Mouse (Mus musculus) testis, adult 2 months (tissue): ENCODE results near the gene Gm11639.

Experiments
- CTCF ChIP-seq: fragments of 200-500 bp; IDR thresholded peaks from 2 replicates; pipeline ENCODE4 v1.5.1; 2012; ENCODE audit warnings: low read depth, mild to moderate bottlenecking, inconsistent platforms, low read length, moderate library complexity; ENCODE audit not compliant: control insufficient read depth, insufficient read depth, insufficient replicate concordance
- POLR2A ChIP-seq: fragments of 200-500 bp; IDR thresholded peaks from 2 replicates; pipeline ENCODE4 v1.6.1; 2012; ENCODE audit warnings: low read depth, mild to moderate bottlenecking, inconsistent platforms, low read length, moderate library complexity; ENCODE audit not compliant: control insufficient read depth

DNA sequence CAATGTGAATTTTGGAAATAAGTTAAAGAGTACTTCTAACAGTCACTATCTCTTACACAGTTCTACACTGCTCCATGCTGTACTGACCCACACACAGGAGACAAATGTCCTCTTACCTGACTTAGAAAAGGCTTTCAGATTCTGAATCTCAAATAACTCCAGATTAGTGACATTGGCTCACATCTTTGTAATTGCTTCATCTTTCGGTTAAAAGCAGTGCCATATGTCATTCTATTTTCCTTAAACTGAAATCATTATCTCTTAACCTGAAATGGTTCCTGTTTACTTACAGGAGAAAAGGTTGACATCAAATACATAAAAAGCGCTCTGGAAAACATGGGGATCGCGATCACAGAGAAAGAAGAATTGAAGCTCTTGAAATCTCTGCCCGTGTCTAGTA, 377.8 kb downstream of the Gm11639 start, which contains the start of gene Efcab3:
- TF ChIP-seq CTCF: no peak
- no peak for TF ChIP-seq POLR2A
